Mouse (Mus musculus) adrenal gland, postnatal 25 days (tissue): ENCODE results near the gene Dram2. TPM values are rescaled to one million over a fixed set of nuclear protein-coding genes. Genes with fewer than 3 reads are reported as not detected.
"Not testable (repeated sequence)": the region's sequence is repeated elsewhere in the genome, so short reads cannot be mapped to it uniquely, and the experiment has no call there.

Experiments used
- DNase-seq: peaks from one replicate; pipeline ENCODE4 v3.0.0; 2021; ENCODE audit warnings: mixed read lengths
- long read RNA-seq: library from polyadenylated mRNA; stranded (forward); transcript quantifications from one replicate; pipeline ENCODE4 v2.0.0, GENCODE M21; 2021
- total RNA-seq: library from RNA; stranded (reverse); gene quantifications from 2 replicates; pipeline ENCODE4 v1.2.3, GENCODE M21; 2021

Dram2 gene
- total RNA-seq, result 56.6 and 83.3 TPM in 2 replicates
- long read RNA-seq, transcript Dram2-202 (9 exons, 3,271 nt), result major isoform, 32 of 46 reads
- long read RNA-seq, partial matches to known transcripts, result 5 of 46 reads
- long read RNA-seq, other reads (novel, unspliced or antisense), result 6 of 46 reads

GRCm38 (mm10) chr3:106547171-106547923, at the start of gene Dram2, which contains the start of gene Cept1:
Dram2 (plus strand) TSS chr3:106547798.
Cept1 (minus strand) TSS chr3:106547802.
- DNase-seq, result peak; percentile 87

GRCm38 (mm10) chr3:106500510-106500909, 47.1 kb upstream of the Dram2 start:
- DNase-seq, result no peak

GRCm38 (mm10) chr3:106502892-106503291, 44.7 kb upstream of the Dram2 start:
- no peak for DNase-seq

GRCm38 (mm10) chr3:106510669-106511068, 36.9 kb upstream of the Dram2 start:
- no peak for DNase-seq

- DNase-seq, result no peak
Observed at GRCm38 (mm10) chr3:106515016-106515415, 32.6 kb upstream of the Dram2 start.

- DNase-seq, result no peak
Observed at GRCm38 (mm10) chr3:106522730-106523129, 24.9 kb upstream of the Dram2 start.

GRCm38 (mm10) chr3:106526411-106526810, 21.2 kb upstream of the Dram2 start:
- DNase-seq, result no peak

GRCm38 (mm10) chr3:106528032-106528431, 19.6 kb upstream of the Dram2 start:
- no peak for DNase-seq

GRCm38 (mm10) chr3:106533277-106533676, 14.3 kb upstream of the Dram2 start:
- DNase-seq, result no peak

- DNase-seq, result no peak
Observed at GRCm38 (mm10) chr3:106544721-106545316, 2.8 kb upstream of the Dram2 start.

GRCm38 (mm10) chr3:106547924-106548539, 434 bp downstream of the Dram2 start:
- no peak for DNase-seq

- DNase-seq, result no peak
Observed at GRCm38 (mm10) chr3:106548971-106549370, 1.4 kb downstream of the Dram2 start.

- no peak for DNase-seq
Observed at GRCm38 (mm10) chr3:106553411-106553810, 5.8 kb downstream of the Dram2 start.

- no peak for DNase-seq
Observed at GRCm38 (mm10) chr3:106555743-106556250, 8.2 kb downstream of the Dram2 start.

- DNase-seq, result no peak
Observed at GRCm38 (mm10) chr3:106558271-106558670, 10.7 kb downstream of the Dram2 start.

- DNase-seq, result no peak
Observed at GRCm38 (mm10) chr3:106565876-106566275, 18.3 kb downstream of the Dram2 start.

- DNase-seq, result no peak
Observed at GRCm38 (mm10) chr3:106573191-106573590, 25.6 kb downstream of the Dram2 start.

- DNase-seq, result no peak
Observed at GRCm38 (mm10) chr3:106579296-106579695, 31.7 kb downstream of the Dram2 start.

- DNase-seq, result not testable (repeated sequence)
Observed at GRCm38 (mm10) chr3:106593631-106594030, 46.0 kb downstream of the Dram2 start.

- no peak for DNase-seq
Observed at GRCm38 (mm10) chr3:106618103-106618502, 70.5 kb downstream of the Dram2 start.
